Mouse (Mus musculus): ENCODE data around the gene Gm3285. TPM values are rescaled to one million over a fixed set of nuclear protein-coding genes. Genes with fewer than 3 reads are reported as not detected.

Gm3285 gene
- polyA plus RNA-seq, 1 experiment from 2014 or later, result not detected

DNA sequence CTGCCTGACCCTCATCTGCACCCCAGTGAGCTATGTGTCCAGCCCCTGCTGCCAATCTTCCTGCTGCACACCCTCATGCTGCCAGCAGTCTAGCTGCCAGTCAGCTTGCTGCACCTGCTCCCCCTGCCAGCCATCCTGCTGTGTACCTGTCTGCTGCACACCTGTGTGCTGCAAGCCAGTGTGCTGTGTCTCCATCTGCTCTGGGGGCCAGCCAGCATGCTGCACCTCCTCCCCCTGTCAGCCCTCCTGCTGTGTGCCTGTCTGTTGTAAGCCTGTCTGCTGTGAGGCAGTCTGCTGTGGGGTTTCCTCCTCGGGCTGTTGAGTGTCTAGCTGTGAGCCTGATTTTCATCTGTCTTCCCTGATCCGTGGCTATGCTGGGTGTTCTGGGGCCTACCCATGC, 14.8 kb upstream of the Gm3285 start:
- Histone ChIP-seq H3K4me3 (ENCODE audit: low read depth, low read length) (no peak overlapping the region), H3K9me3 (replicated peaks; ENCODE audit: control insufficient read depth, low read length) (peaks cover 13% of the 10 kb centered on the region), H3K9ac (ENCODE audit: low read depth, low read length) (no peak overlapping the region), H3K36me3 (ENCODE audit: control insufficient read depth, insufficient read depth, low read length) (no peaks in the 10 kb centered on the region), H3K27ac (ENCODE audit: low read depth, low read length) (no peak overlapping the region), H3K4me2 (no peak overlapping the region), H3K27me3 (ENCODE audit: control insufficient read depth, insufficient read depth, low read length) (no peaks in the 10 kb centered on the region), H3K4me1 (ENCODE audit: control insufficient read depth, insufficient read depth, low read length) (no peaks in the 10 kb centered on the region)
- 13% methylated on average over 2 of the region's 2 CpGs for WGBS (ENCODE audit: insufficient replicate concordance)
- no peak for ATAC-seq (replicated peaks; ENCODE audit: insufficient number of reproducible peaks, low FRiP score, low TSS enrichment)

DNA sequence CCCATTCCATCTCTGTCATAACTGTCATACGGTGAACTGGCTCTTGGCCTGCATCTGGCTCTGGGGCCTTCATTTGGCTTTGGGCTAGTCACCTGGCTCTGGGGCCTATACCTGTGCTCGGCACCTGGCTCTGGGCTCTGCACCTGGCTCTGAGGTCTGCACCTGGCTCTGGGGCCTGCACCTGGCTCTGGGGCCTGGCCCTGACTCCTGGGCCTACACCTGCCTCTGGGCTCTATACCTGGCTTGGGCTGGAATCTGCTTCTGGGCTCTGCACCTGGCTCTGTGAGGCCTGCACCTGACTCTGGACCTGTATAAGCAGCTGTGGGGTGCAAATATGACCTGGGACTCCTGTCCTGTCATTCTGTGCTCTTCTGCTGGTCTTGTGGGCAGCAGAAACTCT, 14.2 kb upstream of the Gm3285 start:
- Histone ChIP-seq H3K27ac (ENCODE audit: low read depth, low read length) (no peak overlapping the region), H3K27me3 (ENCODE audit: control insufficient read depth, insufficient read depth, low read length) (no peaks in the 10 kb centered on the region), H3K9me3 (replicated peaks; ENCODE audit: control insufficient read depth, low read length) (peaks cover 13% of the 10 kb centered on the region), H3K9ac (ENCODE audit: low read depth, low read length) (no peak overlapping the region), H3K4me1 (ENCODE audit: control insufficient read depth, insufficient read depth, low read length) (no peaks in the 10 kb centered on the region), H3K4me2 (no peak overlapping the region), H3K4me3 (ENCODE audit: low read depth, low read length) (no peak overlapping the region), H3K36me3 (ENCODE audit: control insufficient read depth, insufficient read depth, low read length) (no peaks in the 10 kb centered on the region)
- 66% methylated on average over 2 of the region's 2 CpGs for WGBS (ENCODE audit: insufficient replicate concordance)
- no peak for ATAC-seq (replicated peaks; ENCODE audit: insufficient number of reproducible peaks, low FRiP score, low TSS enrichment)

DNA sequence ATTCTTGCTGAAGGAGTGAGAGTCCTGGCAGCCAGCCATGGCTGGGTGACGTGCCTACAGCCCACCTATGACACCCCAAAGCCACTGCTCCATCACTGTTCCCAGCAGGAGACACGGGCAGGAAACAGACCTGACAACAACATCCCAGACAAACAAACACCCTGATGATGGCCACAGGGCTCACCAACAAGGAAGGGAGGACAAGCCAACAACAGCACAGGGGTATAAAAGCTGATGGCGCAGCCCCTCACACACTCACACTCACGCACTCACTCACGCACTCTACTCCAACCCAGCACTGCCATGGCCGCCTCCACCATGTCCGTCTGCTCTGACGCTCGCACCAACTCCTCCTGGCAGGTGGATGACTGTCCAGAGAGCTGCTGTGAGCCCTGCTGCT, 9.2 kb upstream of the Gm3285 start, which contains the start of gene Gm10318:
TSS of gene Gm10318 (plus strand) at position 301 of the 400 bp plus-strand sequence.
- H3K9ac ChIP-seq (ENCODE audit: low read depth, low read length), result no peak within 1 kb of the TSS
- no peak within 1 kb of the TSS for H3K4me2 ChIP-seq
- H3K4me1 ChIP-seq (ENCODE audit: control insufficient read depth, insufficient read depth, low read length), result no peaks in the 10 kb centered on the region
- H3K27me3 ChIP-seq (ENCODE audit: control insufficient read depth, insufficient read depth, low read length), result no peaks in the 10 kb centered on the region
- ATAC-seq (replicated peaks; ENCODE audit: insufficient number of reproducible peaks, low FRiP score, low TSS enrichment), result no peak
- no peaks in the 10 kb centered on the region for H3K36me3 ChIP-seq (ENCODE audit: control insufficient read depth, insufficient read depth, low read length)
- WGBS (ENCODE audit: insufficient replicate concordance), result 57% methylated on average over 9 of the region's 9 CpGs
- no peak within 1 kb of the TSS for H3K4me3 ChIP-seq (ENCODE audit: low read depth, low read length)
- H3K9me3 ChIP-seq (replicated peaks; ENCODE audit: control insufficient read depth, low read length), result 0 out of 2 replicates have a peak, but pooled peaks cover 3% of the 10 kb centered on the region
- H3K27ac ChIP-seq (ENCODE audit: low read depth, low read length), result no peak within 1 kb of the TSS

DNA sequence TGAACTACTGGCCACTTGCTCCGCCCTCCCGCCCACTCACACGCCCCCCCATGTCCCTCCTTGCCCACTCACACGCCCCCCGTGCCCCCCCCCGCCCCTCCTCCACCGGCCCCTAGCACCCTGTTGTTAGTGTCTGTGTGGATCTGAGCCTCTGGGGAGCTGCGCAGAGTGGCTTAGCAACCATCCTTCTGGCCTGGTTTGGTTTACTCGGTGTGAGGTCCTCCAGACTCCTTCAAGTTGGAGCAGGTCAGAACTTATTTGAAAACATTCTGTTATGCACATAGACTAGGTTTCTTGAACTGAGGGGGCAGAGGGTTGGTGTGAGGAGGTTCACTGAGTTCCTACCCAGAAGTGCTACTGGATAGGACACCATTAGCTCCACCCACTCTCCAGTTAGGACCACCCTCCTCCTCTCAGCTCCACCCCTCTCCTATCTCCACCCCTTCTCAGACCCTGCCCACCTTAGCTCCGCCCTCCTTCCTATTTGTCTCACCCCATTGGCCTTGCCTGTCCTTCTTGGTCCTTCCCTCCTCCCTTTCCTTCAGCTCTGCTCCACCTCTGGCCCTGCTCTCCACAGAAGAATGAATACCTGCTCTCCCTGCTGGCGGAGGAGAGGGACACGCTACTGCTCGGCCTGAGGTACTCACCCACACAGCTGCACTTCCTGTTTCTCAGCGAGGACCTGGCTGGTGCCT, 2.4 kb downstream of the Gm3285 start:
- Histone ChIP-seq H3K4me1 (ENCODE audit: control insufficient read depth, insufficient read depth, low read length) (no peaks in the 10 kb centered on the region), H3K27me3 (ENCODE audit: control insufficient read depth, insufficient read depth, low read length) (no peaks in the 10 kb centered on the region), H3K9ac (ENCODE audit: low read depth, low read length) (no peak overlapping the region), H3K27ac (ENCODE audit: low read depth, low read length) (no peak overlapping the region), H3K36me3 (ENCODE audit: control insufficient read depth, insufficient read depth, low read length) (no peaks in the 10 kb centered on the region), H3K4me3 (ENCODE audit: low read depth, low read length) (0 out of 2 replicates have a peak overlapping the region, but pooled peaks have one; percentile 3), H3K9me3 (replicated peaks; ENCODE audit: control insufficient read depth, low read length) (no peaks in the 10 kb centered on the region), H3K4me2 (peak overlapping the region; percentile 45)
- 27% methylated on average over 13 of the region's 14 CpGs for WGBS (ENCODE audit: insufficient replicate concordance)
- peak; percentile 46; the same call in 1 of the 2 replicates for ATAC-seq (replicated peaks; ENCODE audit: insufficient number of reproducible peaks, low FRiP score, low TSS enrichment)

DNA sequence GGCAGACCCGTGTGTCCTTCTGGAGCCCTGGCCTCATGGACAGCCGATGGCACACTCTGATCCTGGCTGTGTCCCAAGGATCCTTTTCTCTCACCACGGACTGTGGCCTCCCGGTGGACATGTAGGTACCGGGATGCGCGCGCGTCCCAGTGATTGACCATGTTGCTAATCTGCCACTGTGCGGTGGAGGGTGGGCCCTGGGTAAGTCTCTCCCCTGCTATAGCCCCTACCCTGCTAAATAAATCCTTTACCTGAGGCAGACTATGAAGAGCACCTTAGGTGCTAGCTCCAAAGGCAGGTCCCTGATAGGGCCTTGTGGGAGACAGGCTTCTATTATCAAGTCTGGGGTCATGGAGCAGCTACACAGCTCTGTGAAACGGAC, 3.0 kb downstream of the Gm3285 start:
- H3K36me3 ChIP-seq (ENCODE audit: control insufficient read depth, insufficient read depth, low read length), result no peaks in the 10 kb centered on the region
- no peaks in the 10 kb centered on the region for H3K27me3 ChIP-seq (ENCODE audit: control insufficient read depth, insufficient read depth, low read length)
- no peak overlapping the region for H3K9ac ChIP-seq (ENCODE audit: low read depth, low read length)
- peak overlapping the region; percentile 45 for H3K4me2 ChIP-seq
- H3K4me3 ChIP-seq (ENCODE audit: low read depth, low read length), result 0 out of 2 replicates have a peak overlapping the region, but pooled peaks have one; percentile 3
- H3K9me3 ChIP-seq (replicated peaks; ENCODE audit: control insufficient read depth, low read length), result no peaks in the 10 kb centered on the region
- no peaks in the 10 kb centered on the region for H3K4me1 ChIP-seq (ENCODE audit: control insufficient read depth, insufficient read depth, low read length)
- 23% methylated on average over 11 of the region's 11 CpGs for WGBS (ENCODE audit: insufficient replicate concordance)
- no peak for ATAC-seq (replicated peaks; ENCODE audit: insufficient number of reproducible peaks, low FRiP score, low TSS enrichment)
- H3K27ac ChIP-seq (ENCODE audit: low read depth, low read length), result no peak overlapping the region

DNA sequence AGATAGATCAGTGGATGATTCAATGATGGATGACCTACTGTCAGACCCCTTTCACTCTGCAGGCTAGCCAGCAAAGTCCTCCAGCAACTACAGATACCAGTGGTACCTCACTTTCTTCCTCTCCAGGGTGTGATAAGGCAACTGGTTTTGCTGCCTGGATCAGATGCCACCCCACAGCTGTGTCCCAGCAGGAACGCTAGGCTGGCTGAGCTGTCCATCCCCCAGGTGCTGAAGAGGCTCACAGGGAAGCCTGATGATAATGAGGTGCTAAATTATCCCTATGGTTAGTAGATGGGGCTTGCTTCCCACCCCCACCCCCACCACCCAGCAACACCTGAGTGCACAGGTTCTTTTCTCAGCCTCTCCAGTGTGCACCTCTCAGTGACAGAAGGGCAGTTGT, 5.8 kb downstream of the Gm3285 start:
- no peaks in the 10 kb centered on the region for H3K36me3 ChIP-seq (ENCODE audit: control insufficient read depth, insufficient read depth, low read length)
- no peaks in the 10 kb centered on the region for H3K27me3 ChIP-seq (ENCODE audit: control insufficient read depth, insufficient read depth, low read length)
- 20% methylated on average over 1 of the region's 1 CpGs for WGBS (ENCODE audit: insufficient replicate concordance)
- no peak for ATAC-seq (replicated peaks; ENCODE audit: insufficient number of reproducible peaks, low FRiP score, low TSS enrichment)
- H3K27ac ChIP-seq (ENCODE audit: low read depth, low read length), result no peak overlapping the region
- H3K9ac ChIP-seq (ENCODE audit: low read depth, low read length), result no peak overlapping the region
- no peaks in the 10 kb centered on the region for H3K9me3 ChIP-seq (replicated peaks; ENCODE audit: control insufficient read depth, low read length)
- H3K4me1 ChIP-seq (ENCODE audit: control insufficient read depth, insufficient read depth, low read length), result no peaks in the 10 kb centered on the region
- H3K4me2 ChIP-seq, result no peak overlapping the region
- no peak overlapping the region for H3K4me3 ChIP-seq (ENCODE audit: low read depth, low read length)

DNA sequence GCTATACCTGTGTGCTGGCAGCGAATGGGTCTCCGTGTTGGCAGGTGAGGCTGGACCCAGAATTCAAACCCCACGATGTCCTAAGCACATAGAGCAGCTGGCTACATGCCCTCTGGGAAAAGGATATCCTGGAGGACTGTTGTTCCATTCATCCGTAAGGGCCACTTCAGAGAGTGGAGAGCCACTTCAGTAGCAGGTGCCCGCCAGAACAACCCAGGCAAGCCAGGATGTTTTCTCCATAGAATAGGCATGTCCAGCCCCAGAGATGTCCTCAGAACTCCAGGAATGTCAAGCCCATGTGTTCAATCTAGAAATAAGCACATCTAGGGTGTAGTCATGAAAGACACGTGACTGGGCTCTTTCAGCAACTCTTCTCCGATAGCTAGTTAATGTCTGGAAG, 7.9 kb downstream of the Gm3285 start:
- WGBS (ENCODE audit: insufficient replicate concordance), result 73% methylated on average over 7 of the region's 7 CpGs
- Histone ChIP-seq H3K36me3 (ENCODE audit: control insufficient read depth, insufficient read depth, low read length) (no peaks in the 10 kb centered on the region), H3K9ac (ENCODE audit: low read depth, low read length) (no peak overlapping the region), H3K9me3 (replicated peaks; ENCODE audit: control insufficient read depth, low read length) (no peaks in the 10 kb centered on the region), H3K27ac (ENCODE audit: low read depth, low read length) (no peak overlapping the region), H3K4me3 (ENCODE audit: low read depth, low read length) (no peak overlapping the region), H3K4me2 (no peak overlapping the region), H3K27me3 (ENCODE audit: control insufficient read depth, insufficient read depth, low read length) (no peaks in the 10 kb centered on the region), H3K4me1 (ENCODE audit: control insufficient read depth, insufficient read depth, low read length) (no peaks in the 10 kb centered on the region)
- ATAC-seq (replicated peaks; ENCODE audit: insufficient number of reproducible peaks, low FRiP score, low TSS enrichment), result no peak

DNA sequence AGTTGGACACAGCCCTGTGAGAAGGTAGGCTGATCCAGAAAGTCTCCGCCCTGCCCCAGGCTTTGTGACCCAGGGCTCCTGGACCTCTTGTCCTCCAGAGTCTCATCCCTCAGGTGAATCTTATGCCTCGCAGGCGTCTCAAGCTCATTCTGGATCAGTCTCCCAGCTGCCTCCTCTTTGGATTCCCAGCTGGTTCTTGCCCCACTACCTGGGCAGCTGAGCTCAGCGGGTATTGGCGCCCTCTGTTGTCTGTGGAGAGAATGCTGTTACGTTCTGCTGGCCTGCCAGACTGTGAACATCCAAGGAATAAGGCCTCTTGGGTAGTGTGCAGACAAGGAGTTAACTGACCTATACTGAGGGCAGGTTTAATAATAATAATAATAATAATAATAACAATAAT, 17.2 kb downstream of the Gm3285 start:
- ATAC-seq (replicated peaks; ENCODE audit: insufficient number of reproducible peaks, low FRiP score, low TSS enrichment), result no peak
- Histone ChIP-seq H3K27ac (ENCODE audit: low read depth, low read length) (no peak overlapping the region), H3K4me3 (ENCODE audit: low read depth, low read length) (no peak overlapping the region), H3K4me1 (ENCODE audit: control insufficient read depth, insufficient read depth, low read length) (no peaks in the 10 kb centered on the region), H3K9ac (ENCODE audit: low read depth, low read length) (no peak overlapping the region), H3K36me3 (ENCODE audit: control insufficient read depth, insufficient read depth, low read length) (no peaks in the 10 kb centered on the region), H3K27me3 (ENCODE audit: control insufficient read depth, insufficient read depth, low read length) (no peaks in the 10 kb centered on the region), H3K9me3 (replicated peaks; ENCODE audit: control insufficient read depth, low read length) (no peaks in the 10 kb centered on the region), H3K4me2 (no peak overlapping the region)
- WGBS (ENCODE audit: insufficient replicate concordance), result 54% methylated on average over 6 of the region's 6 CpGs

DNA sequence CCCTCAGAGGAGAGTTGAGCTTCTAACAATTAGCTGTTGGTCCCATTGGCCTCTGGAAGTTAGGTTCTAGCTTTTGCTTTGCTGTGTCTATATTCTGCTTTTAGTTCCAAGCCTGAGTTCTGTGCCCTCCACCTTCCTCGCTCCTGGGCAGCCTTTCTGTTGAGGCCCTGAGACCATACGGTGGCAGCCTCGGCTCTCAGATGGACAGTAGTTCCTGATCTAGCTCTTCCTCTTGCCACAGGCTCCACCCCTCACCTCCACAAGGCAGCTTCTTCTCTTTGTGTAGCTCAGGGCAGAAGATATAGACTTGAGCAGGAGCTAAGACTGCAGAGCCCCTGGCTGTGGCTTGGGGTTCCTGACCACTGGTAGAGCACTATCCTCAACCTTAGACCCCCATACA, 18.5 kb downstream of the Gm3285 start:
- Histone ChIP-seq H3K27me3 (ENCODE audit: control insufficient read depth, insufficient read depth, low read length) (no peaks in the 10 kb centered on the region), H3K9me3 (replicated peaks; ENCODE audit: control insufficient read depth, low read length) (no peaks in the 10 kb centered on the region), H3K36me3 (ENCODE audit: control insufficient read depth, insufficient read depth, low read length) (no peaks in the 10 kb centered on the region), H3K4me2 (no peak overlapping the region), H3K4me1 (ENCODE audit: control insufficient read depth, insufficient read depth, low read length) (no peaks in the 10 kb centered on the region), H3K9ac (ENCODE audit: low read depth, low read length) (no peak overlapping the region), H3K4me3 (ENCODE audit: low read depth, low read length) (no peak overlapping the region), H3K27ac (ENCODE audit: low read depth, low read length) (no peak overlapping the region)
- WGBS (ENCODE audit: insufficient replicate concordance), result 57% methylated on average over 3 of the region's 3 CpGs
- ATAC-seq (replicated peaks; ENCODE audit: insufficient number of reproducible peaks, low FRiP score, low TSS enrichment), result no peak

Measured in heart, embryonic 11.5 days (tissue).